Mouse (Mus musculus): Measurements from ENCODE around the gene Gm42791.

Gm42791 gene

GRCm38 (mm10) chr5:148952419-148952818 is 42.5 kb downstream of the Gm42791 start:
- DNase-seq (ENCODE audit: low spot score in 2 of 2), result no peak

GRCm38 (mm10) chr5:148951360-148951759 is 43.6 kb downstream of the Gm42791 start:
- DNase-seq (ENCODE audit: low spot score in 2 of 2), result no peak

- no peak for DNase-seq (ENCODE audit: low spot score in 2 of 2)
These were observed 44.9 kb downstream of the Gm42791 start for GRCm38 (mm10) chr5:148950064-148950463.

GRCm38 (mm10) chr5:148948577-148948976 is 46.4 kb downstream of the Gm42791 start:
- no peak for DNase-seq (ENCODE audit: low spot score in 2 of 2)

- DNase-seq (ENCODE audit: low spot score in 2 of 2), result no peak
These were observed 47.5 kb downstream of the Gm42791 start for GRCm38 (mm10) chr5:148947412-148947811.

- no peak for DNase-seq (ENCODE audit: low spot score in 2 of 2)
These were observed 48.2 kb downstream of the Gm42791 start for GRCm38 (mm10) chr5:148946787-148947186.

- no peak for DNase-seq (ENCODE audit: low spot score in 2 of 2)
These were observed 49.2 kb downstream of the Gm42791 start for GRCm38 (mm10) chr5:148945735-148946134.

GRCm38 (mm10) chr5:148944024-148944423 is 50.9 kb downstream of the Gm42791 start:
- DNase-seq (ENCODE audit: low spot score in 2 of 2), result no peak

- no peak for DNase-seq (ENCODE audit: low spot score in 2 of 2)
These were observed 51.5 kb downstream of the Gm42791 start for GRCm38 (mm10) chr5:148943444-148943843.

GRCm38 (mm10) chr5:148942957-148943356 is 52.0 kb downstream of the Gm42791 start:
- no peak for DNase-seq (ENCODE audit: low spot score in 2 of 2)

GRCm38 (mm10) chr5:148942305-148942704 is 52.6 kb downstream of the Gm42791 start:
- DNase-seq (ENCODE audit: low spot score in 2 of 2), result no peak

GRCm38 (mm10) chr5:148941867-148942266 is 53.1 kb downstream of the Gm42791 start:
- no peak for DNase-seq (ENCODE audit: low spot score in 2 of 2)

GRCm38 (mm10) chr5:148939948-148940382 is 55.0 kb downstream of the Gm42791 start:
- no peak for DNase-seq (ENCODE audit: low spot score in 2 of 2)

GRCm38 (mm10) chr5:148936516-148936951 is 58.4 kb downstream of the Gm42791 start:
- no peak for DNase-seq (ENCODE audit: low spot score in 2 of 2)

GRCm38 (mm10) chr5:148935871-148936270 is 59.1 kb downstream of the Gm42791 start:
- DNase-seq (ENCODE audit: low spot score in 2 of 2), result no peak

- DNase-seq (ENCODE audit: low spot score in 2 of 2), result no peak
These were observed 59.7 kb downstream of the Gm42791 start for GRCm38 (mm10) chr5:148935071-148935821.

GRCm38 (mm10) chr5:148934457-148934856 is 60.5 kb downstream of the Gm42791 start:
- DNase-seq (ENCODE audit: low spot score in 2 of 2), result no peak

- no peak for DNase-seq (ENCODE audit: low spot score in 2 of 2)
These were observed 61.2 kb downstream of the Gm42791 start for GRCm38 (mm10) chr5:148933767-148934166.

GRCm38 (mm10) chr5:148931301-148931700 is 63.6 kb downstream of the Gm42791 start:
- no peak for DNase-seq (ENCODE audit: low spot score in 2 of 2)

- no peak for DNase-seq (ENCODE audit: low spot score in 2 of 2)
These were observed 65.9 kb downstream of the Gm42791 start, which contains the start of gene Katnal1 for GRCm38 (mm10) chr5:148929116-148929449. Katnal1 (minus strand) TSS chr5:148929320.

GRCm38 (mm10) chr5:148928382-148929115 is 66.4 kb downstream of the Gm42791 start:
- peak; percentile 90 to 94 for DNase-seq (ENCODE audit: low spot score in 2 of 2)

- DNase-seq (ENCODE audit: low spot score in 2 of 2), result no peak
These were observed 67.2 kb downstream of the Gm42791 start for GRCm38 (mm10) chr5:148927717-148928223.

- no peak for DNase-seq (ENCODE audit: low spot score in 2 of 2)
These were observed 70.4 kb downstream of the Gm42791 start for GRCm38 (mm10) chr5:148924586-148924985.
